Mouse (Mus musculus) bone marrow, adult 2 months (tissue): Measurements from ENCODE around the gene E130114P18Rik.

ENCODE experiments used
- CTCF ChIP-seq: fragments of 200-500 bp; IDR thresholded peaks from 2 replicates; pipeline ENCODE4 v1.5.1; 2011; ENCODE audit warnings: low read length, control low read depth; ENCODE audit not compliant: control insufficient read depth, insufficient read depth
- POLR2A ChIP-seq: fragments of 200-500 bp; IDR thresholded peaks from 2 replicates; pipeline ENCODE4 v1.6.1; 2011; ENCODE audit warnings: low read depth, mild to moderate bottlenecking, control low read depth, low read length, borderline replicate concordance; ENCODE audit not compliant: control insufficient read depth

GRCm38 (mm10) chr4:97775059-97775458 is 2.8 kb downstream of the E130114P18Rik start:
- no peak for TF ChIP-seq POLR2A
- no peak for TF ChIP-seq CTCF
